Mouse (Mus musculus): ENCODE measurements around the gene Slc38a6.

- no peak for TF ChIP-seq CTCF (IDR thresholded peaks at IDR 0.05; ENCODE audit: low read depth)
- TF ChIP-seq EP300 (optimal IDR thresholded peaks at IDR 0.05) = no peak
Observed at GRCm38 (mm10) chr12:73266597-73266996, 20.0 kb upstream of the Slc38a6 start.

All from stomach, postnatal 0 days (tissue).